Mouse (Mus musculus) ovary, adult 18-20 months (tissue): Measurements from ENCODE around the gene Mat2b.
"Not testable (repeated sequence)": the region's sequence is repeated elsewhere in the genome, so short reads cannot be mapped to it uniquely, and the experiment has no call there.

Source experiments
- DNase-seq: peaks from one replicate; pipeline ENCODE4 v3.0.0; 2022; ENCODE audit warnings: low spot score, mixed read lengths

Gene Mat2b

DNA sequence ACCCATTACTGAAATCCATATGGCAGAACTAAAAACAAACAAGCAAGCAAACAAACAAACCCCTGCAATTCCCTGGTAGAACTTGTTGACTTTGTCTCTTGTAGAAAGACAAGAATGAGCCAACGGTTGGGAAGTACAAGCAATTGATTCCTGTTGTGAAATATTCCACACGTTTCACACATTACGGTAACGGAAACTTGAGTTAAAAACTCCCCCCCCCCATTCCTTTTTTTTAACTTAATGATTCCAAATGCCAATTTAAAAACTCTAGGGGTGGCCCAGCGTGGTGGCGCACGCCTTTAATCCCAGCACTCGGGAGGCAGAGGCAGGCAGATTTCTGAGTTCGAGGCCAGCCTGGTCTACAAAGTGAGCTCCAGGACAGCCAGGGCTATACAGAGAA lies at the start of gene Mat2b:
Gene Mat2b (minus strand): TSS at position 101 of the 400 bp plus-strand sequence.
- DNase-seq, result no peak

DNA sequence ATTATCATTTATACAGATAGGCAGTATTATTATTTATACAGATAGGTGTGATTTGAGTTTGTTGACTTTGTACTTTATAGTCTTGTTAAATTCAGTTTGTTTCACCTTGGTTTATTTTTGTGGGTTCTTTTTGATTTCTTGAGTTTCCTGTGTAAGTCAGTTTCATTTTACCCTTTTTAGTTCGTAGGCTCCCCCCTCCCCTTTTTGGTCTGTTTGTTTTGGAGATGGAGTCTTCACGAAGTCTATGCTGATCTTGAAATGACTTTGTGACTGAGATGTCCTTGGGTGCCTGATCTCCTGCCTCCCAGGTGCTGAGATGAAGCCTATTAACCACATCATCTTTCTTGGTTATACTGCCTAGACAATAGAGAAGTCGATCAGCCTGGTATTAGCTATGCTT lies 49.3 kb upstream of the Mat2b start:
- no peak for DNase-seq

DNA sequence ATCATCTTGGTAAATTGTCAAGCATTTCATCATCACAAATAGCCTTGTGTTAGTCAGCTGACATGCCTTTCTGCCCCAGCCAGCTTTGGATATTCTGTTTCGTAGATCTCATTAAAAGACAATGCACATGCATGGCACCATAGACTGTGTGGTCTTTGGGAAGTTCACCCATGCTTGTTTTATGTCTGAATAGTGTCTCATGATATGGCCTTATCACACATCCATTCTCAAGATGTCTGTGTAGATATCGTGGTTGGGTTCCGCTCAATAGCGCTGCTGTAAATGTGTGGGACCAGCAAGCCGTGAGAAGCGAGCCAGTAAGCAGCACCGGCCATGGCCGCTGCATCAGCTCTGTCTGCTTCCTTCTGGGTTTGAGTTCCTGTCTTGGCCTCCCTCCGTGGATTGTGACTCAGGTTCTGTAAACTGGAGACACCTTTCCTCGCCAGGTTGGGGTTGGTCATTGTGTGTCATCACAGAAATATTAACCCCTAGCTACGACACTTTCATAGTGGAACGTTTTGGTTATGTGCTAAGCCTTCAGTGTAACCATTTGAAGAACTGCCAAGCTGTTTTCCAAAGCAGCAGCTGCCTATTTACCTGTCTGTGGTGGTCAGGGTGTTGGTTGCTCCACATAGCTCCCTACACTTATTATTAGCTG lies 46.7 kb upstream of the Mat2b start:
- no peak for DNase-seq

DNA sequence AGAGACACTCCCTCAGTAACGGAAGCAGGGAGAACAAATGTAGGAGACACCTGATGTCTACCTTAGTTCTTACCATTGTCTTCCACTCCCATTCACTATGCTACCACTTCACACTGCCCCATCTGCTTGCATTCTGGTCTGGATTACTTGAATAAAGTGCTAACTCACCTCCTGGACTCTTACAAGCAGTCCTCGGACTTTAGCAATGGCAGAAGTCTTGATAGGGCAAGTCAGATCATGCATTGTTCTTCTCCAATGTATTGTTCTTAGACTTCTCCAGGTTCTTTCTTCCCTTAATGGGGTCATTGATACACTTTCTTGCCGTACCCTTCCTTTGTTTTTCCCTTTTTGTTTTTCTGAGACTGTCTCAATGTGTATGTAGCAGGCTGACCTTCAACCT lies 42.4 kb upstream of the Mat2b start:
- DNase-seq, result no peak

DNA sequence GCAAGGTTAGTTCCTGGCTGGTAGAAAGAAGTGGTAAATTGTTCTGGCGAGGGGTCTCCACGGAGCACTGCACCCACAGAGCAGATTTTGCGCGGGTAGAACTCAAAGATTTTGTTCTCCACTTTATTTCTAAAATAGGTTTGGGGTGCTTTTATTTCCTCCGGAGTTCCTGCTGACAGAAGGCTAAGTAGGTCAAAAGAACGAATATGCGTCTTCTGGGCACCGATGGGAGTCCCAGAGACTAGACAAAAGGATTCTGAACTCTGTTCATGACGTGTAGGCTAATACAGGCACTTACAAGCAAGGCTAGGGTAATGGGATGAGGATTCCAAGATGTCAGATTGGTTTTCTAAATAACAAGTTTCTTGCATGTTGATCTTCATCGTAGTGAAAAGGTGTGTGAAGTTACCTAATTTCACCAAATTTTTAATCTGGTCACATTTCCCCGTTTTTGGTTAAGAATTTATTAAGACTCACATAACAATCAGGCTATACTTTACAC lies 39.3 kb upstream of the Mat2b start:
- DNase-seq, result no peak

DNA sequence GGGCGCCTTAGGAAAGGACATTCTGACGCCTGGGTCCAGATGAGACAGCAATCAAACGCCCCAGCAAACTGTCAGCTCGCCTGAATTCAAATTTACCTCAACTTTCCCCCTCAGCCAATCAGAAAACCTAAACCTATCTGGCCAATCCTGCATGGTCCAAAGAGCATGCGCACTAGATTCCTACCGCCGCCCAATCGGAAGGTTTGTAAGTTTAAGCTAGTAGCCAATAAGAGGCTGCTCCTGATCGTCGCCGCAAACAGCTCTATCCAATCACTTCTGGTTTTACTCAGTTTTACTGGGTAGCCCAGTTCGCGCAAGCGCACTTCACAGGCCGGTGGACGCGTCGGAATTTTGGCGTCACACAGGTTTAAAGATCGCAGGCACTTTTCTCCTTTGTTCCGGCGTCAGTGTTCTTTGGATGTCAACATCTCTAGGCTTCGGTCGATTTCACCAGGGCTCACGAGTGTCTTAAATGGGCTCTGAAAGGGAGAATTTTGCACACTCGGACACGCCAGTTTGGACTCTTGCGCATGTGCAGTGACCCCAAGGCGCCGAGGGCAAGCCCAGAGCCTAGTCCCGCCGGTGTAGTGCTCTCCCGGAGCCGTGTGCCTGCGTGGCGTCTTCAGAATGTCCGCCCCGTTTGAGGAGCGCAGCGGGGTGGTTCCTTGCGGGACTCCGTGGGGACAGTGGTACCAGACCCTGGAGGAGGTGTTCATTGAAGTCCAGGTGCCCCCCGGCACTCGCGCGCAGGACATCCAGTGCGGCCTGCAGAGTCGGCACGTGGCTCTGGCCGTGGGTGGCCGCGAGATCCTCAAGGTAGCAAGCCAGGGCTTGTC lies 38.6 kb upstream of the Mat2b start, which contains the start of the genes Hmmr and Nudcd2:
Gene Hmmr (minus strand): TSS at position 84 of the 836 bp plus-strand sequence.
Gene Nudcd2 (plus strand): TSS at position 329 of the 836 bp plus-strand sequence.
- peak; percentile 92 for DNase-seq

DNA sequence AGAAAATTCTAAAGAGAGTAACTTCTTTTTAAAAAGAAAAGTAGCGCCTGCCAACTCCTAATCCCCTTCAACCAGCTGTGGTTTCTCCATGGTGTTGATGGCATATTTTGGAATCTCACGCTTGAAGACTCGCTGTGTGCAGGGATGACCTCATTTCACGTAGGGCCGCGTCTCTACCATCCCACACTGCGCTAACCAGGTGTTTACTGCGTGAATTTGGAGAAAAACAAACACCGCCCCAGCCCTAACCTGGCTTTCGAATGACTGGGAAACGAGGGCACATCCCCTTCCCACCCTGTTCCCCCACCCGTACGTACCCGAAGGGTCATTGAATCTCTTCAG lies 38.0 kb upstream of the Mat2b start:
- DNase-seq, result no peak

DNA sequence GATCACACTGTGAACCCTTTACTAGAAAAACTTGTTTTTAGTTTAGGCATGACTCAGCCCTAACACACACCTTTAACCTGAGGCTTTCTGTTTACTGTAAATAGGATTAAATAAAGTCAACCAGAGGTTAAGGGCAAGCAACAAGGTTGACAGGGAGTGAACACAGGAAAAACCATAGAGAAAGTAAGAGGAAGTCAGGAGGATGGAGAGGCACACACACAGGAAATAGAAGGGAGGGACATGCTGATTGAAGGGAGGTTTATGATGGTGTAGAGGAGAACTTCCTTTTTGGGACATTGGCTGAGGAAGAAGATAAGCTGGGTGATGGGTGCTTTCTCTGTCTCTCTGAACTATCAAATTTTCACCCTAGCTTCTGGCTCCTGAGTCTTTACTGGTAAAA lies 23.3 kb upstream of the Mat2b start:
- DNase-seq, result no peak

DNA sequence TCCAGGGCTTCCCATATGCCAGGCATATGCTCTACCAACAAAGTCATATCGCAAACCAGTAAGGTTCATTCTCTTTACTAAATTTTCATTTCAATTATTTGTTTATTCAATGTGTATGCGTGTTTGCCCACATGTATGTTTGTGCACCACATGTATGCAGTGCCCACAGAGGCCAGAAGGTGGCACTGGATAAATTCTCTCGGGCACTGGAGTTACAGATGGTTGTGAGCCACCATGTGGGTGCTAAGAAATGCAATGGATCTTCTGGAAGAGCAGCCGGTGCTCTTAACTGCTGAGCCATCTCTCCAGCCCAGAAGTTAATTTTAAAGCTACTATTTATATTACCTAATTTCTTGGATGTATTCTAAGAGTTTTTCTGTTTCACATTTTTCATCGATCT lies 20.5 kb upstream of the Mat2b start:
- DNase-seq, result no peak

DNA sequence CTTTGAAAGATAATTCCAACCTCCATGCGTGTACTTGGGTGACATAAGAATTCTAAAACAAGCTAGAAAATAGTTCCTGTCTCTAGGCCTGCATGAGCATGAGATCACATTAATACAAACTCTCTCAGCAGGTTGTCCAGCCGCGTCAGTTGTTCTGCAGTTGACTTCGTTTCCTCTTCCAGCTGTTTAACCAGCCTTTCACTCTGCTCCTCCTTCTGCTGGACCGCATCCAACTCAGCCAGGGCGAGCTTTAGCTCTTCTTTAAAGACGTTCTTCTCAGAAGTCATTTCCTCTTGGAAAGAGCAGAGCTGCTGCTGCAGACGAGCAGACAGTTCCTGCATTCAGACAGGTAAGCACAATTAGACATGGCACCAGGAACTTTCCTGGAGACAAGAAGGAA lies 18.9 kb upstream of the Mat2b start:
- DNase-seq, result no peak

DNA sequence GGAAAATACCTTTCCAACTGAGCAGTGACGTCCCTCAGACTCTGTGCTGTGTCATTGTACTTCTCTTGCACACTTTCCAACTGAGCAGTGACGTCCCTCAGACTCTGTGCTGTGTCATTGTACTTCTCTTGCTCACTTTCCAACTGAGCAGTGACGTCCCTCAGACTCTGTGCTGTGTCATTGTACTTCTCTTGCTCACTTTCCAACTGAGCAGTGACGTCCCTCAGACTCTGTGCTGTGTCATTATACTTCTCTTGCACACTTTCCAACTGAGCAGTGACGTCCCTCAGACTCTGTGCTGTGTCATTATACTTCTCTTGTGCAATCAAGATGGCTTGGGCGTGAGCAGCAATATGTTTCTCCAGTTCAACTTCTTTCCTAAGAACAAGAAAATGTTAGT lies 14.9 kb upstream of the Mat2b start:
- DNase-seq, result not testable (repeated sequence)

DNA sequence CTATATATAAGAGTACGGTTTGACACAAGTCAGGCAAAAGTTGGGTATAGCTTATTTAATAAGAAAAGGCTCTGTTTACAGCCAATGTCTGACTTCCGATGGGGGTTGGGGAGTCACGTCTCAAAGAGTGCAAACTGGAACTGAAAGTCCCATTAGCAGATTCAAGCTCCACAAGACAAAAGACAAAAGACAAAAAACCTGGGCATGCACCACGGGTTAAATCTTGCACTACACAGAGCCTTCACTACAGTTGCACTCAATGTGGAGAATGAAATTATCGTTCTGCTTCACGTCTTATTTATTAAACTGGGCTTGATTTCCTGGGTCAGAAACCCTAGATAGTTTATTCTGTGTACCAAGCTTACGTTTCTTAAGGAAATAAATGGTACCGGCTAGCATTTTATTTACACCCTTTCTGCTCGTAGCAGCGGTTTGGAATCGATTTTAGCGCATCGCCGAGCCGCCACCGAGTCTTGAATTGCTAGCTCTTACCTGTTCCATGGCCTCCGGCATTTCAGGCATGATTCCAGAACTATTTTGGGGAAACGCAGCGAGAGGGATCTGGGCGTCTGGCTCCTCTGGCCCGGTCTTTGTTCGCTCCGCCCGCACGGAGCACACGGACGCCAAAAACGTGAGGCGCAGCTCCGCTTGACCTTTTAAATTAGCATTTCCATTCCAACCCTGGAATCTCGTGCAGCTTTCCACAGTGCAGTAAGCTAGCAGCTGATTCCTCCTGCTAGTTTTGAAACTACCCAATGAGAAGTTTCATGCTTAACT lies 504 bp downstream of the Mat2b start:
- DNase-seq, result peak; percentile 37

DNA sequence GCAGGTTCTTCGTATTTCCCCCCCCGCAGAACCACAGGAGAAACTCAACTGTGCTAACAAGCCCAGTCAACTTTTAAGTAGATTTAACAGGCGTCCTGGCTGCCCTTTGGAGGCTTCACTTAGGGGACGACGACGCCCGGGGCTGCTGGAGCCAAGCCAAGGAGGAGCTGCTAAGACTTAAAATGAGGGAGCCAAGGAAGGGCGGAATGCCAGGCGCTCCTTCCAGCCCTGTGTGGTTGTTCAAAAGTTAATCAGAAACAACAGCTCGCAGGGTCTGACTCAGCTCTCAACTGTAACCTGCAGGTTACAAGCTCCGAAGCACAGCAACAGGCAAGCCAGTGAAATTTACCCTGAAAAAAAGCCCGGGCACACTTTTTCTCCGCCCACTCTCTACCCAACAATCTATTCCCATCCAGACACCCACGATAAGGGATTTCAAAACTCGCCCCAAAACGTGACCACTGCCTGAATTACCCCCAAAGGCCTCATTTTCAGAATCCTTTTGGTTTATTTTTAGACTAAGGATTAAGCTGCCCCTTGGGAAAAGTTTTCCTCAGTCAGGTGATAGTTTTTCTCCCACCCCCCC lies 1.5 kb downstream of the Mat2b start:
- peak; percentile 58 for DNase-seq

DNA sequence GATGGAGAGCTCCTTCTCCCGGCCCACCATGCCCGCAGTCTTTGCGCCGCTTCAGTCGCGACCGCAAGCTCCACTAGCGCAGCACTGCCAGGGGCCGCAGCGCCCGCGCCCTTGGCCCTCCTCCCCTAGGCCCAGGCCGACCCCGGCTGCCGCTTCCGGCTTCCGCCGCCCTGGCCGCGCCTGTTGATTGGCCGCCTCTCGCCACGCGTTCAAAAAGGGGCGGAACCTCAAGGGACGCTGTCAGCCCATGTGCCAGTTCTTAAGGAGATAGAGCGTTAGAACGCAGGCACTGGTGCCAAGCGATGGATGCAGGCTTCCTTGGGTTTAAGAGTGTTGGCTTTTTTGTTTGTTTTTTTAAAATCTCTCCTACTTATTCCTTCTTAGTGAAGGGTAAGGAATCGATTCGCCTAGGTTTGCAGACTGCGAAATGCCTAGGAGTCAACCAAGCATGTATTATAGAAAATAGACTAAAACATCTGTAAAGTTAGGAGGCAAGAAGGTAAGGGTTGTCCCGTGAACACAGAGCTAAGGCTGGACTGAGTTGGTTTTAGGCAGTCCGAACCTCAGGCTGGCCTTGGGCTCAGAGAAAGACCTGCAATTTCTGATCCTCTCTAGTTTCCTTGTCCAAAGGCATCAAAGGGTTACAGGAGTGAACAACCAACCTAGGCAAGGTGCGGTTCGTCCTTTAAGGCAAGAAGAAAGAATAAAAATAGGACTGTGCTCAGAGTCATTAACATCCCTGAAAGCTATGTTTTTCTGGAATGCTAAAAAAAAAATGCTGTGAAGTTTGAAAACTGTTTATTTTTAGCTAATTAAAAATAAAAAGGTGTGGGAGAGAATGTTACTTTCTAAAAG lies 2.3 kb downstream of the Mat2b start:
- peak; percentile 91 for DNase-seq

DNA sequence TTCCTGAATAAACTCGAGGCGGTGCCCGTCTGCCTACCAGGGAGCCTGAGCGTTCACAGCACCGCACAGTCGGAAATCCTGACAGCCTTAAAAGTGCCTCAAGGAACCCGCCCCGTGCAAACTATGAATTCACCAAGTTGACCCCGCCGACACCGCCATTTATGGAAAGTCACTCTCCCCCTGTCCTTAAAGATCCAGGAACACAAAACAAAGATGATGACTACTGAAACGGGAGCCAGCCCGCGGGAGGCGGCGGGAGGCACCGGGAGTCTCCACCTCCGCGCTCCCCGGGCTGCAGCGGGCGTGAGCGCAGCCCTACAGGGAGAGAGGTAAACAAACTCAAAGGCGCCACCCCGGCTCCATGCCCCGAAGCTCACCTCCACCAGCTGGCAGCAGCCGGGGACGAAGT lies 2.9 kb downstream of the Mat2b start:
- DNase-seq, result no peak

DNA sequence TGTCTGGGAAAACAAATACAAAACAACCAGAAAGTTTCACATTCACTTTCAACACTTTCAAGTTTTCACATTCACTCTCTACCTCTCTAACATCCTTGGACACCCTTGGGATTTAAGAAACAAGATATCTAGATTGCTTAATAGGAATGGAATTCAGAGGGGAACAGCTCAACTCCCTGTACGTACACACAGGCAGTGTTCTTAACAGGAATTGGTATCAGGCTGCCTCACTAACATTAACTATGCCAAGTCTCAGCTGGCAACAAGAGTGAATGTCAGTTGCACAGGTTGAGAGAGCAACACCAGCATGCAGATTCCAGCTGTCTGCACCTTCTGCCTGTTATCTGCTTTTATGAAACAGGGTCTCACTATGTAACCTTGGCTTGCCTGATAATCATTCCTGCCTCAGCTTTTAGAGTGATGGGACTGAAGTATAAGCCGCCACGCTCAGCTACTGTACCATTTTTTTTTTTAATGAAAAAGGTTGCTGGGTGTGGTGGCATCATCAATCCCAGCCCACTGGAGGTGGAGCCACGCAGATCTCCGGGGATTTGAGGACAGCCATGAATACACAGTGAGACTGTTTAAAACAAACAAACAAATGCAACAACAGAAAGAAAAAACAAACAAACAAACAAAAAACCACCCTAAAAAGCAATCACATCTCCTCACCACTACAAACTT lies 4.4 kb downstream of the Mat2b start:
- DNase-seq, result no peak

DNA sequence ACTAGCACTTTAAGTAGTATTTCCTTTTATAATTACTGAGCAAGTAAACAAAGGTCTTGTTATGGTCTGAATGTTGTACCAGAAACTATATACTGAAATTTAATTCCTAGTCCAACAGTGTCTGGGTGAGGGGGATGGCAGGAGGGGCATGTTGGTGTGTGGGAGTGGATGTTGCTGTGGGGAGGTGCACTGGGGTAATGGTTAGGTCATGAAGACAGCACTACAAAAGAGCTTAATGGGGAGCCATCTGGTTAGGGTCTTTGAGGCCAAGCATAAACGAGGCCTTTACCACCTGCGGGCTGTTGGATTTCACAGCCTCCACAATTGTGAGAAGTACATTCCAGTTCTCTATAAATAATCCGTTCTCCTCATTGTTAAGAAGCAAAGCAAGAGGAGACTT lies 11.7 kb downstream of the Mat2b start:
- no peak for DNase-seq

DNA sequence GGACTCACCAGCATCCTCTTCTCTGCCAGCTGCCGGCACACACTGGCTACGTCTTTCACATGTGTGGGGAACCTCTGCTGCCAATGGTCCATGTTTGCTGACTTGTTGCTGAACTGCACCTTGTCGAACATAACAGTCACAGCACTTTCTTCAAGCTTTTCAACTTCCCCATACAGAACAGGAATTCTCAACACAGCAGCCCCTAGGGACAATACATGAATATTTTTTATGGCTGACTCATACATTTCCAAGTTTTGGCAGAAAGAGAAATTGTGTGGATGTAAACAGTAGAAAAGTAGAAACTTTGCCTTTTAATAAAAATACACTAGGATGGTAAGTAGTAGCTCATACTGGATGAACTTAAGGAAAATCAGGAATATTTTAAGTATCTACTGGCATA lies 12.5 kb downstream of the Mat2b start:
- DNase-seq, result no peak

DNA sequence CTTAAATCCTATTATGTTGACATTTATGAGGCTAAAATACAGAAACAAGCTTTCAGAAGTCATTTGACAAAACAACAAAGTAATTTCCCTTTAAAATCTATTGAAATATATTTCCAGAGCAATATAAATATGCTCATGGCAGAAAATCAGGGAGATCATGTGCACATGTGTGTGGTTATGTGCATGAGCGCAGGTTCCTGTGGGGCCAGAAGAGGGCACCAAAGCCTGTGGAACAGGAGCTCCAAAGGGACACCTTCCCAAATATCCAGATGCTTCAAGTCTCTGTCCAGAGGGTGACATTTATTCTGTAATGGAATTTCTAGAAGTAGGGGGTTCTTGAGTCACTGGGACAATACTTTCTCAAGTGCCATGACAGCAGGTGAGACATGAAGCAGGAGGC lies 17.8 kb downstream of the Mat2b start:
- no peak for DNase-seq

DNA sequence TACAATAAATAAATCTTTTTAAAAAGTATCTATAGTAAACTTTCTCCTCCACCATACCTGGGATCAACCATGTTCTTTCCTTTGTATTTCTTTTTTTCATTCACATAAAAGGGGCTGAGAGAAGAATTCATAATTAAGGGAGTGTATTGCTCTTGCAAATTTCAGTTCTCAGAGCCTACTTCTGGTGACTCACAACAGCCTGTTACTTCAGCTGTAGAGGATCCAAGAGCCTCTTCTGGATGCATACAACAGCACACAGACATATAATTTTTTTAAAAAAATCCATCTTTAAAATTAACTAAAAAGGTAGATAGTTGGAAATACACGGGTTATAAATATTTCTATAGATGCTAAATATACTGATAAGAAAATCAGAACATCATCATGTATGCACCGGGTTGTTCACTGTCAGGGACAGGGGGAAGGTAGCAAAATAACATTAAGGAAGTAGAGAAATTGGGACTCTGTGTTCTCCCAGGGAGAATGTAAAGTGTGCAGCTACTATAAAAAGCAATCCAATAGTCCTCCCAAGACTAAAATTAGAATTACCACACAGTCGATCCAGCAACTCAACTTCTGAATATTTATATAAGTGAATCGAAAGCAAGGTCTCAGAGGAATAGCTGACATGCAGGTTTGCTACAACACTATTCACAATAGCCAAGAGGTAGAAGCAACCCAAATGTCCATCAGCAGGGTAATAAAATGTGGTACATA lies 19.8 kb downstream of the Mat2b start:
- no peak for DNase-seq
